Mouse (Mus musculus) midbrain, embryonic 10.5 days (tissue): ENCODE data around the gene Zfp526. TPM values are rescaled to one million over a fixed set of nuclear protein-coding genes. Genes with fewer than 3 reads are reported as not detected.

ENCODE experiments used
- DNase-seq: peaks from one replicate; pipeline ENCODE4 v3.0.0-alpha.2; 2017; ENCODE audit warnings: low spot score
- H3K27ac ChIP-seq: fragments of 300-500 bp; sonication (generic); replicated peaks from 2 replicates; pipeline ENCODE4 v1.5.1; 2016; ENCODE audit warnings: mild to moderate bottlenecking
- H3K27me3 ChIP-seq: fragments of 300-500 bp; sonication (generic); 2 replicates; pipeline ENCODE4 v1.6.1; 2016; ENCODE audit warnings: low read depth, mild to moderate bottlenecking; ENCODE audit not compliant: poor library complexity, severe bottlenecking
- H3K36me3 ChIP-seq: fragments of 300-500 bp; sonication (generic); 2 replicates; pipeline ENCODE4 v1.6.1; 2016; ENCODE audit warnings: mild to moderate bottlenecking, moderate library complexity
- H3K4me1 ChIP-seq: fragments of 300-500 bp; sonication (generic); 2 replicates; pipeline ENCODE4 v1.6.1; 2016
- H3K4me3 ChIP-seq: fragments of 300-500 bp; sonication (generic); 2 replicates; pipeline ENCODE4 v1.5.1; 2016; ENCODE audit warnings: mild to moderate bottlenecking, moderate library complexity
- H3K9me3 ChIP-seq: fragments of 300-500 bp; sonication (generic); replicated peaks from 2 replicates; pipeline ENCODE4 v1.6.1; 2016; ENCODE audit warnings: mild to moderate bottlenecking
- WGBS: fragments of 180-500 bp; shearing (Covaris S2); methylation state at CpG from one replicate; pipeline ENCODE4 v1.1.7; 2016; 5-methylcytosine and 5-hydroxymethylcytosine counted together
- polyA plus RNA-seq: library from polyadenylated mRNA; unstranded; fragments of >200 nt; fragmentation: Nextera tagmentation; extraction: Ambion mirVana; gene quantifications from 2 replicates; pipeline ENCODE4 v1.2.1, GENCODE M21; 2016

The Zfp526 gene
- polyA plus RNA-seq, result 2.7 and 2.8 TPM in 2 replicates

DNA sequence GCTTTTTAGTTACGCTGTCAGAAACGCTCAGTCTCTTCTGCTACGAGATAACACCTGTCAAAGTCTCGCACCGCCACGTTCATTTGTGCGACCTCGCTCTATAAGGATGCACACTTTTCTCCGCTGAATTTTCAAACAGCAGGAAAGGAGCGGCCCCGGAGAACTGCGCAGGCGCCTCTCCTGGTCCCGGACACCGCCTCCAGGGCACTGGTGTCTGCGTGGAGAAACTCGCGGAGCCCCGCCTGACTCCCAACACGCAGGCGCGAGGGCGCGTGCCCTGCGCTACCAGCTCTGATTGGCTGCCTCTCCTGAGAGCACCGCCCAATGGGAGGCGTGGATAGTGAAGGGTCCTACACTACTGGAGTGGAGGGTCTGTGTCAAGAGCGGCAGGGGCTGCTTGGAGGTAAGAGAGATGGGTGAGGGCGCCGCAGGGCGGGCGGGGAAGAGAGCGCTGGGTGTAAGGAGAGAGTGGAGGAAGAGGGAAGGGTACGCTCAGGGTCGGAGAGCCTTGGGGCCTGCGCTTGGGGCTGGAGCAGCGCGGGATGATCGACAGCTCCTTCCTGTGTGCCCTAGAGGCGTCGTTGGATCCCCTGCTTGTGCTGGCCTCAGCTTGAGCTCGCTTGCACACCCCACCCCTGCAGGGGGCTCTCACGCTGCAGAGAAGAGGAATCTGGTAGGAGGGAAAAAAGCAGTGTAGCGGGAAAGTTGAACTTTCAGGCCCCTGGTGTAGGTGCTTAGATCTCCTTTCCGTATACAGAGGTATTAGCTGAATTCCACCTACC lies at the start of gene Zfp526:
Gene Zfp526, plus strand, starts transcription at position 324 of the 782 bp plus-strand sequence.
- H3K36me3 ChIP-seq, result peaks cover 31% of the 10 kb centered on the region
- peak within 1 kb of the TSS; percentile 90 for H3K27ac ChIP-seq
- H3K9me3 ChIP-seq, result no peaks in the 10 kb centered on the region
- H3K4me3 ChIP-seq, result peak within 1 kb of the TSS; percentile 81
- H3K4me1 ChIP-seq, result peaks cover 55% of the 10 kb centered on the region
- H3K27me3 ChIP-seq, result no peaks in the 10 kb centered on the region
- WGBS, result under 1% methylated on average over 44 of the region's 45 CpGs
- peak; percentile 98 for DNase-seq

DNA sequence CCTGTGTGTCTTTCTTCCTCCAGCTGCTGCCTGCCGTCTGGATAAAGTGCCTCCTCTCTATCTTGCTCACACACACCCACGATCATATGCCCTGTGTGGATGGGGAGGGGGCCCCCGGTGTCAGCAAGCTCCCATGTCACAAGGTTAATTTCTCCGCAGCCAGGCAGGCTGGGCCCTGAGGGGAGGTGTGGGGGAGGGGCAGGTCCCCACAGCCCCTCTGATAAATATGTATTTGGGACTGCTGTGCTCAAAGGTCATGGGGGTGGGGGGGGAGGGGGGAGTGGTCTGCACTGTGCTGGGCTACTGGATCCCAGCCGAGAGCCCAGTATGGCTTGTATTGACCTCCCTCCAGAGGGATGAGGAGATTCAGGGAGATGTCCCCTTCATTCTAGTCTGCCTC lies 48.6 kb upstream of the Zfp526 start:
- no peak for DNase-seq
- H3K27ac ChIP-seq, result peak overlapping the region; percentile 71
- H3K4me1 ChIP-seq, result peaks cover 68% of the 10 kb centered on the region
- peak overlapping the region; percentile 1; the same call in 1 of the 2 replicates for H3K4me3 ChIP-seq
- peaks cover 67% of the 10 kb centered on the region for H3K27me3 ChIP-seq
- no peaks in the 10 kb centered on the region for H3K36me3 ChIP-seq
- WGBS, result 54% methylated on average over 5 of the region's 5 CpGs
- no peaks in the 10 kb centered on the region for H3K9me3 ChIP-seq

DNA sequence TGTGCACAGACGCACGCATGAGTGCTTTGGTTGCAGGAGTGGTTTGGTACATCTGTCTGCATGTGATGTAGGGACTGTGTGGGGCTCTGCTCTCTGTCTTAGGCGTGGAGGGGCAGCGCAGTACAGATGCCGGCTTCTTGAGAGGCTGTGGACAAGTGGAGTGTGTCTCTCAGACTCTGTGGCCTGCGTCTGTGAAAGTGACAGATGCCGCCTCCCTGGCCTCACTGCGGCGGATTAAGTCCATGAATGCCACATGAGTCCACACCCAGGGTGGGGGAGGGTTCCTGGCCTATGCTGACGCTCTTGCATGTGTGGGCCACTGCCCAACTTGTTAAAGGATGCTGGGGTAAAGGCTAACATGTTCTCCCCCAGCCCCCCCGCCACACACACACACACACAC lies 46.9 kb upstream of the Zfp526 start:
- H3K4me3 ChIP-seq, result 0 out of 2 replicates have a peak overlapping the region, but pooled peaks have one; percentile 8
- WGBS, result 53% methylated on average over 11 of the region's 11 CpGs
- no peaks in the 10 kb centered on the region for H3K36me3 ChIP-seq
- peaks cover 82% of the 10 kb centered on the region for H3K4me1 ChIP-seq
- peaks cover 70% of the 10 kb centered on the region for H3K27me3 ChIP-seq
- no peaks in the 10 kb centered on the region for H3K9me3 ChIP-seq
- H3K27ac ChIP-seq, result peak overlapping the region; percentile 71
- DNase-seq, result peak; percentile 52

DNA sequence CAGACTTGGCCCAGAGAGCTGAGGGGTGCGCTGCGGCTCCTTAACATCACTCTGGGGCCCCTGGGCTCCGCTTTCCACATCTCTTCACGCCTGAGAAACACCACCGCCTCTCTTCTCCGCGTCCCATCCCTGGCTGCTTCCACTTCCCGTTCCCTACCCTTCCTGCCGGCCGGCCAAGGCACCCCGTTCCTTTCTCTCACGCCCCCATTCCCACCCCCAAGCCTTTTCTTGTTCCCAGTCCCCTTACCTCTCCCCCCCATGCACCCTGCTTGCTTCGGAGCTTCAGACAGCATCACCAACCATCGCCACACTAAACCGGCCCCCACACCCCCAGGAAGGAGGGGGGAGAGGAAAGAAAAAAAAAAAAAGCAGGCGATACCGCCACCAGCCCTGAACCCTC lies 42.9 kb upstream of the Zfp526 start:
- peaks cover 82% of the 10 kb centered on the region for H3K4me1 ChIP-seq
- WGBS, result under 1% methylated on average over 17 of the region's 17 CpGs
- peak overlapping the region; percentile 73 for H3K4me3 ChIP-seq
- H3K9me3 ChIP-seq, result no peaks in the 10 kb centered on the region
- peak; percentile 34 for DNase-seq
- H3K27ac ChIP-seq, result peak overlapping the region; percentile 93
- peaks cover 86% of the 10 kb centered on the region for H3K27me3 ChIP-seq
- H3K36me3 ChIP-seq, result no peaks in the 10 kb centered on the region

DNA sequence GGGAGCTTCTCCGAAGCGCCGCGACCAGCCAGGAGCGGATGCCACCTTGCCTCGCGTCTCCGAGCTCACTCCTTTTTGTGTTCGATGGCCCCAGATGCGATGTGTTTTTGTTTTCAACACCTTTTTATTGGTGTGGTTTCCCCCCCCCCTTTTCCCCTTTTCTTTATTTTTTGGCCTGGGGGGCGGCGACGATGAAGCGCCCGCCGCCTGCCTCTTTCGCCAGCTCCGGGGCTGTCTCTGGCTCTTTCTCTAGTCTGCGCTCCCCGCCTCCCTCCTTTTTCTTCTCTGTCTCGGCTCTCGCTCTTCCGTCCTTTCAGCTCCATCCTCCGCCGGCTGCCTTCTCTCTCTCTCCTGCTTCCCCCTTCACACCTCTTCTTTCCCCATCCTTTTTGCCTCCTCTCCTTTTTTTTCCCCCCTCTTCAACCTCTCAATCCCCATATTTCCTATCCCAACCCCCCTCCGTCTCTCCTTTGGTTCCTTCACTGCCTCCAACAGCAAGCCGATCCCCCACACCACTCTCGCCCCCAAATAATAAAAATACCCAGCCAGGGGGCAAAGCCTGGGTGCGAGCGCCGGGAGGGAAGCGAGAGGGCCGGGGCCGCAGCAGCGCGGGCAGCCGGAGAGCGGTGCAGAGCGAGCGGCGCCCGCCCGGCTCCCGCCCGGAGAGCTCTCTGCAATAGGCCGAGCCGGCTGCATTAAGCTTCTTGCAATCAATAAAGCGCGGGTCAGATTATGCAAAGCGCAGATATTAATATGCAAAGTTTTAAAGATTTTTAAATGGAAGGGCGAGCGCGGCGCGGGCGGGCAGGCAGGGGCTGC lies 42.2 kb upstream of the Zfp526 start:
- no peaks in the 10 kb centered on the region for H3K36me3 ChIP-seq
- no peaks in the 10 kb centered on the region for H3K9me3 ChIP-seq
- peak overlapping the region; percentile 93 for H3K27ac ChIP-seq
- DNase-seq, result peak; percentile 57
- H3K4me3 ChIP-seq, result peak overlapping the region; percentile 73
- H3K4me1 ChIP-seq, result peaks cover 75% of the 10 kb centered on the region
- peaks cover 93% of the 10 kb centered on the region for H3K27me3 ChIP-seq
- under 1% methylated on average over 50 of the region's 56 CpGs for WGBS

DNA sequence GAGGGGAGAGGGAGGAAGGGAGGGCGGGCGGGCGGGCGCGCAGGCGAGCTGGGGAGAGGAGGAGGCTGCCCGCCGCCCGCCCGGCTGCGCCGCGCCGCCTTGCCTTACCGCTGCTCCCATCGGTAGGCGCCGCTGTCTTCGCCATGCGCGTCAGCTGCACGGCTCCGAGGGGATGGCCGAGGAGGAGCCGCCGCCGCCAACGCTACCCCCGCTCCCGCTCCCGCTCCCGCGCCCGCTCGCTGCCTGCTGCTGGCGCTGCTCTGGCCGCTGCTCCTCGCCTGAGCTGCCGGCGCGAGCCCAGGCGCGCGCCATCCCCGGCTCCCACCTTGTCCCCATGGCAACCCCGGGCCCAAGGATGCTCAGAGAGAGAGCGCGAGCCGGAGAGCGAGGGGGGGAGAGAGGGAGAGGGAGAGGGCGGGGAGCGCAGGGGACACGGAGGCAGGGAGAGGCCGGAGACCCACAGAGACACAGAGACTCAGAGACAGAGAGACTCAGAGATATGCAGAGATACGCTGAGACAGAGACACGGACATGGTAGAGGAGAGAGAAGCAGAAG lies 41.5 kb upstream of the Zfp526 start, which contains the start of gene Pou2f2:
Gene Pou2f2, minus strand, starts transcription at position 121 of the 556 bp plus-strand sequence.
- Histone ChIP-seq H3K27ac (peak within 1 kb of the TSS; percentile 93), H3K4me3 (peak within 1 kb of the TSS; percentile 73), H3K4me1 (peaks cover 69% of the 10 kb centered on the region), H3K36me3 (no peaks in the 10 kb centered on the region), H3K9me3 (no peaks in the 10 kb centered on the region), H3K27me3 (peaks cover 99% of the 10 kb centered on the region)
- under 1% methylated on average over 43 of the region's 56 CpGs for WGBS
- peak; percentile 93 for DNase-seq

DNA sequence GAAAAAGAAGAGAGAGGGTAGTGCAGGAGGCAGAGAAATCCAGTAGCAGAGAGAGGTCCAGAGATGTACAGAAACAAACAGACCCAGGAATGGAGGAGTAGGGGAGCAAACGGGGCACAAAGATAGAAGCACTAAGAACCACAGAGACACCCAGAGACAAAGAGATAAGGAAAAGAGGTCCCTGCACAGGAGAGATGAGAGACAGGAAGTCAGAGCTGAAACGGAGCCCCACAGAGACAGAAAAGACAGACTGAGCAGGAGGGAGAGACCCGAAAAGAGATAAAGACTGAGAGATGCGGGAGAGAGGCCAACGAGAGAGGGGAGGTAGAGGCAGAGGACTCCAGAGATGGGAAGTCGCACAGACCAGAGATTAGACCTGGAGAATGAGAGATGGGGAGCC lies 40.7 kb upstream of the Zfp526 start:
- Histone ChIP-seq H3K36me3 (no peaks in the 10 kb centered on the region), H3K27me3 (peaks cover 99% of the 10 kb centered on the region), H3K27ac (peak overlapping the region; percentile 93; the same call in 1 of the 2 replicates), H3K4me3 (peak overlapping the region; percentile 73), H3K9me3 (no peaks in the 10 kb centered on the region), H3K4me1 (peaks cover 60% of the 10 kb centered on the region)
- no peak for DNase-seq
- WGBS, result 4% methylated on average over 6 of the region's 6 CpGs

DNA sequence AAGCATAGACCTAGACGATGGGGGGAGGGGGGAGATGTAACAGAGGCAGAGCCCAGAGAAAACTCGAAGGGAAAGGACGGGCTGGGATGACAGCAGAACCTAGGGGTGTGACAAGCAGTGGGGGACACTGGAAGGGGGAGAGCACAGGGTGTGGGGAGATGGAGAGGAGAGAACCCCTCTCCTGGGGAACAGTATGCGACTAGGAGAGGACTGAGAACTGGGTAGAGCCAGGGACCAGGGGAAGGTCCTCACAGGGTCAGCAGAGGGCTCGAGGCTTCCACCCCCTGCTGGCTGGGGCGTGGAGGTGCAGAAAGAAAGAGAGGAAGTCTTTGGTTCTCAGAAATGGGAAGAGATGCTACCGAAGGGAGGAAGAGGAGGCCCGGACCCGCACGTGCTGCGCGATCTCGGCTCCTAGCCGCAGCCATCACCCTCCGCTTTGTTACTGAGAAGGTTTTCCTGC lies 39.9 kb upstream of the Zfp526 start:
- Histone ChIP-seq H3K4me3 (peak overlapping the region; percentile 73), H3K9me3 (no peaks in the 10 kb centered on the region), H3K27me3 (peaks cover 98% of the 10 kb centered on the region), H3K36me3 (no peaks in the 10 kb centered on the region), H3K4me1 (peaks cover 52% of the 10 kb centered on the region), H3K27ac (peak overlapping the region; percentile 10; the same call in 1 of the 2 replicates)
- 0% methylated on average over 15 of the region's 15 CpGs for WGBS
- peak; percentile 74 for DNase-seq

DNA sequence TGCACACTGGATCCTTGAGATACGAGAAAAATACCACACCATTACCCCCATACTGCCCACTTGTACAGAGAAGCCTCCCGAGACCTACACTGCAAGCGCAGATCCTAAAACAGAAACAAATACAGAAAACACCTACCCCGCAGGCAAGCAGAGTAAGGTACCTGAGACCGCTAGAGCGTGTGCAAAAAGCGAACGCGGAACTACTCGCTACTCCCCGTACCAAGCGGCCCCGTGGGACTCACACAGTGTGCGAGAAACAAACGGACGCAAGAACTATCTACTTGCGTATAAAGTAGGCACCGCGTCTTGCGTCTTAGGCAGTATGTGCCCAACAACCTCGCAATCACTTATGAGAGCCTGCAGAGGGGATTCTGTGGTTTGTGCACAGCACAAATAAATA lies 39.4 kb upstream of the Zfp526 start:
- Histone ChIP-seq H3K27ac (0 out of 2 replicates have a peak overlapping the region, but pooled peaks have one; percentile 10), H3K36me3 (no peaks in the 10 kb centered on the region), H3K27me3 (peaks cover 97% of the 10 kb centered on the region), H3K4me3 (peak overlapping the region; percentile 73), H3K9me3 (no peaks in the 10 kb centered on the region), H3K4me1 (peaks cover 47% of the 10 kb centered on the region)
- peak; percentile 28 for DNase-seq
- 5% methylated on average over 21 of the region's 21 CpGs for WGBS

DNA sequence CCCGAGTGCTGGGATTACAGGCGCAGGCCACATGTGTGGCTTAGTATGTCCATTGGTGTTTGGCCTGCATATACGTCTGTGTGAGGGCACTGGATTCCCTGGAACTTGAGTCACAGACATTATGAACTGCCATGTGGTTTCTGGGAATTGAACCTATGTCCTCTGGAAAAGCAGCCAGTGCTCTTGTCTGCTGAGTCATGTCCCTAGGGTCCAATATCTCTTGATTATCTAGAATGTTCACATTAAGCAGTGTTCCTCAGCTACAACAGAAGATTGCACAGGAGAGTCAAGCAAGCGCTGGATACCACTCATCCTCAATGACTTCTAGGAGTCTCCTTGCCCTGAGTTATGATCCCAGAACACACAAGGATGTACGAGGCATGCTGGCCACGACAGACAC lies 37.1 kb upstream of the Zfp526 start:
- no peaks in the 10 kb centered on the region for H3K9me3 ChIP-seq
- 81% methylated on average over 6 of the region's 6 CpGs for WGBS
- peaks cover 74% of the 10 kb centered on the region for H3K27me3 ChIP-seq

DNA sequence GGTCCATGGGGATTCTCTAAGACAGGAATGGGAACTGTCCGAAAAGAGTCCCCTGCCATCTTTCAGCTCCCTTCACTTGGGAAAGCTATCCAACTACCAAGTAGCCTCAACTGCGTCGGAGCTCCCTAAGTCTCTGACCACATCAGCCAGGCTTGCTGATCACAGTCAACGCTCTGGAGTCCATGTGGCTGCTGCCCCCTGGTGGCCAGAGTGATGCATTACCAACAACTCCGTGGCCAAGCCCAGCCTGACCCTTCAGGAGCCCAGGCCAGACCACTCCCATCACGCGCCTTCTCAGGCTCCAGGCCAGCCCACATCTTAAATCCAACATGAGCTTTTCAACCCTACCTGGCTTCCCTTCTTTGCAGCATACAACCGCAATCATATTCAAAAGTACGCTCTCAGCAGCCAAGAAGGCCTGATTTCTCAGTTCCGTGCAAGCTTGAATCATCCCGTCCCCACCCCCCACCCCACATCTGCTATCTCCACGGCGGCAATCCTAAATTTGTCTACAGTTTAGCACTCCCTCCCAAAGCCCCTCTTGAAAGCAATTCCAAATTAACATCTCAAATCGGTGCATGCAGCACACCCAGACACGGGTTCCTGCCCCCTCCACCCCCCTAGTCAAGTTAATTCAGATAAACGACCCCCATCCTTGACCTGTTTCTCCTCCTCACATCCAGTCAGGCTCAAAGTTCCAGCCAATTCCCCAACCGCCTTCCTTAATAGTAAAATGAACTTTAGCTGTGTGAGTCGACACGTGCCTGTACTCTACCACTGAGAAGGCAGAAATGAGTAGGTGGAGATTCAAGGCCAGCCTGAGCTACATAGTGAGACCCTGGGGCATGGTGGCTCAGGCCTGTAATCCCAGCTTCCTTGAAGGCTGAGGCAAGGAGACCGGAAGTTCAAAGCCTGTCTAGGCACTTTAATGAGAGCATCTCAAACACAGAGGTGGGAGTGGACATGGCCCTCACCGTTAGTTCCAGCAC lies 33.3 kb upstream of the Zfp526 start:
- Histone ChIP-seq H3K4me1 (peaks cover 4% of the 10 kb centered on the region; the same call in 1 of the 2 replicates), H3K36me3 (no peaks in the 10 kb centered on the region), H3K27ac (no peak overlapping the region), H3K9me3 (no peaks in the 10 kb centered on the region), H3K4me3 (peak overlapping the region; percentile 14; the same call in 1 of the 2 replicates), H3K27me3 (peaks cover 37% of the 10 kb centered on the region)
- peak; percentile 91 for DNase-seq
- 32% methylated on average over 21 of the region's 21 CpGs for WGBS

More for the DNA sequence above, 37.1 kb upstream of the Zfp526 start:
- H3K36me3 ChIP-seq, result no peaks in the 10 kb centered on the region
- no peak overlapping the region for H3K4me3 ChIP-seq
- peaks cover 31% of the 10 kb centered on the region for H3K4me1 ChIP-seq
- DNase-seq, result no peak
- H3K27ac ChIP-seq, result no peak overlapping the region
